In genomic region chr11:3905446-3905845, GRCm38 (mm10) we compare ENCODE assay signal across 36 mouse cellular contexts. TPM values are rescaled to one million over a fixed set of nuclear protein-coding genes. Genes with fewer than 3 reads are reported as not detected.
DNase-seq lines count a peak whose midpoint lies in the region; ATAC-seq lines count a peak whose summit lies in the region.
"Had no signal": no experiment of that assay in that cellular context is flagged by ENCODE, and none has a peak within 500 bp of the region (broad histone marks: within the 10 kb centered on the region; RNA-seq: fewer than 3 reads in every experiment).

No protein-coding gene starts in this region.

- no peaks in the 10 kb centered on the region for H3K27me3 ChIP-seq in midbrain, embryonic 16.5 days (ENCODE audit: control insufficient read depth, insufficient read depth, low read depth, low read length)
- peaks cover 3% of the 10 kb centered on the region; the same call in 1 of the 2 replicates for H3K27me3 ChIP-seq in hindbrain, embryonic 12.5 days
- H3K27me3 ChIP-seq: embryonic facial prominence, embryonic 15.5 days; forebrain, embryonic 13.5 days; limb, embryonic 15.5 days; midbrain, embryonic 13.5 days; neural tube, embryonic 15.5 days had no signal

- H3K27ac ChIP-seq in midbrain, embryonic 16.5 days (ENCODE audit: low read length): no peak overlapping the region
- no peak overlapping the region for H3K27ac ChIP-seq in hindbrain, embryonic 12.5 days
- H3K27ac ChIP-seq: embryonic facial prominence, embryonic 10.5 days; embryonic facial prominence, embryonic 15.5 days; forebrain, embryonic 13.5 days; heart, adult 2 months; limb, embryonic 10.5 days; limb, embryonic 15.5 days; liver, embryonic 13.5 days; macrophage; midbrain, embryonic 13.5 days; neural tube, embryonic 15.5 days had no signal

- peaks cover 10% of the 10 kb centered on the region for H3K36me3 ChIP-seq in midbrain, embryonic 16.5 days (ENCODE audit: control insufficient read depth, insufficient read depth, low read length)
- H3K36me3 ChIP-seq in hindbrain, embryonic 12.5 days: peaks cover 5% of the 10 kb centered on the region; the same call in 1 of the 2 replicates
- H3K36me3 ChIP-seq: embryonic facial prominence, embryonic 10.5 days; limb, embryonic 10.5 days; liver, embryonic 13.5 days had no signal

- peaks cover 20% of the 10 kb centered on the region for H3K4me1 ChIP-seq in midbrain, embryonic 16.5 days (ENCODE audit: control insufficient read depth, insufficient read depth, low read length)
- peaks cover 7% of the 10 kb centered on the region for H3K4me1 ChIP-seq in hindbrain, embryonic 12.5 days
- H3K4me1 ChIP-seq: liver, embryonic 13.5 days had no signal

- no peak overlapping the region for H3K9ac ChIP-seq in midbrain, embryonic 16.5 days (ENCODE audit: low read depth, low read length)
- no peak overlapping the region for H3K9ac ChIP-seq in hindbrain, embryonic 12.5 days
- H3K9ac ChIP-seq: embryonic facial prominence, embryonic 15.5 days; forebrain, embryonic 13.5 days; limb, embryonic 15.5 days; liver, embryonic 13.5 days; midbrain, embryonic 13.5 days; neural tube, embryonic 15.5 days had no signal

- H3K4me2 ChIP-seq in midbrain, embryonic 16.5 days (ENCODE audit: low read length): no peak overlapping the region
- H3K4me2 ChIP-seq in hindbrain, embryonic 12.5 days (replicated peaks): no peak overlapping the region
- H3K4me2 ChIP-seq: embryonic facial prominence, embryonic 15.5 days; forebrain, embryonic 13.5 days; limb, embryonic 15.5 days; liver, embryonic 13.5 days; midbrain, embryonic 13.5 days; neural tube, embryonic 15.5 days had no signal

- H3K4me3 ChIP-seq in midbrain, embryonic 16.5 days (ENCODE audit: low read depth, low read length): no peak overlapping the region
- H3K4me3 ChIP-seq in hindbrain, embryonic 12.5 days: no peak overlapping the region
- H3K4me3 ChIP-seq: embryonic facial prominence, embryonic 10.5 days; embryonic facial prominence, embryonic 15.5 days; forebrain, embryonic 13.5 days; heart, adult 2 months; limb, embryonic 10.5 days; limb, embryonic 15.5 days; liver, embryonic 13.5 days; midbrain, embryonic 13.5 days; neural tube, embryonic 15.5 days had no signal

- no peaks in the 10 kb centered on the region for H3K9me3 ChIP-seq in midbrain, embryonic 16.5 days (replicated peaks; ENCODE audit: control insufficient read depth, low read length, poor library complexity, severe bottlenecking)
- no peaks in the 10 kb centered on the region for H3K9me3 ChIP-seq in hindbrain, embryonic 12.5 days (replicated peaks)
- H3K9me3 ChIP-seq: embryonic facial prominence, embryonic 10.5 days; embryonic facial prominence, embryonic 15.5 days; forebrain, embryonic 13.5 days; limb, embryonic 10.5 days; limb, embryonic 15.5 days; liver, embryonic 13.5 days; midbrain, embryonic 13.5 days; neural tube, embryonic 15.5 days had no signal

- 73% methylated on average over 1 of the region's 1 CpGs for WGBS in midbrain, embryonic 16.5 days
- 79% methylated on average over 1 of the region's 1 CpGs for WGBS in hindbrain, embryonic 12.5 days

- peak; percentile 35 for DNase-seq in adrenal gland, postnatal 10 days
- no peak for DNase-seq in adrenal gland, adult 18-20 months (ENCODE audit: low spot score in 2 of 2)
- DNase-seq in 3T3-L1 (ENCODE audit: low read depth, low spot score) (peak; percentile 80), MN1 (ENCODE audit: low spot score) (peak; percentile 27)
- peak; percentile 39 for DNase-seq in adrenal gland, postnatal 14 days
- no peak for DNase-seq in yolk sac, embryonic 10.5 days (ENCODE audit: low spot score)
- DNase-seq: cerebellum, adult 2 months; cerebellum, postnatal 14 days; heart, adult 2 months; heart, postnatal 14 days; kidney, adult 8-10 months; kidney, postnatal 10 days; layer of hippocampus, adult 9-11 months; liver, embryonic 13.5 days; lung, adult 18-20 months; retina, postnatal 1 day; right cerebral cortex, postnatal 25 days; spleen, adult 18-20 months; thymus, adult 2 months; thymus, postnatal 36 days had no signal

- no peak for ATAC-seq in midbrain, embryonic 16.5 days
- ATAC-seq in hindbrain, embryonic 12.5 days (ENCODE audit: low FRiP score): no peak
- ATAC-seq: forebrain, embryonic 13.5 days; intestine, embryonic 16.5 days; lung, postnatal 0 days; midbrain, embryonic 13.5 days had no signal

RNA-seq across cellular contexts. Expression of gene Slc35e4, which starts 9.0 kb away (rescaled TPM):
- total RNA-seq in adrenal gland, postnatal 10 days (2021): 1 to 10 TPM; 3.7 to 4.6 TPM
- 1 to 10 TPM; 4.2 to 8.5 TPM for total RNA-seq in adrenal gland, adult 18-20 months (2021)
- 3.4 and 5.4 TPM in 2 replicates for total RNA-seq in adrenal gland, postnatal 14 days (2021)
- polyA plus RNA-seq in midbrain, embryonic 16.5 days (2015; fragmentation: Nextera tagmentation; extraction: Ambion mirVana): 17.4 and 20.7 TPM in 2 replicates
- polyA plus RNA-seq in hindbrain, embryonic 12.5 days (2016; fragmentation: Nextera tagmentation; extraction: Ambion mirVana): 7.6 and 7.9 TPM in 2 replicates

RNA-seq across cellular contexts. Expression of gene Dusp18, which starts 10.4 kb away (rescaled TPM):
- total RNA-seq in adrenal gland, postnatal 10 days (2021): 1 to 10 TPM; 4.6 to 5.2 TPM
- total RNA-seq in adrenal gland, adult 18-20 months (2021): 1 to 10 TPM; 3.5 to 5.2 TPM
- 4.3 and 5.2 TPM in 2 replicates for total RNA-seq in adrenal gland, postnatal 14 days (2021)
- polyA plus RNA-seq in midbrain, embryonic 16.5 days (2015; fragmentation: Nextera tagmentation; extraction: Ambion mirVana): 43.5 and 48.4 TPM in 2 replicates
- 27.7 and 29.1 TPM in 2 replicates for polyA plus RNA-seq in hindbrain, embryonic 12.5 days (2016; fragmentation: Nextera tagmentation; extraction: Ambion mirVana)
- total RNA-seq: megakaryocyte-erythroid progenitor cell, adult 5-6 weeks had no signal

RNA-seq across cellular contexts. Expression of gene 4921536K21Rik, which starts 10.5 kb away (rescaled TPM):
- total RNA-seq in adrenal gland, postnatal 10 days (2021): under 1 TPM; 0.55 to 0.63 TPM
- under 1 TPM; 0.53 to 0.74 TPM for total RNA-seq in adrenal gland, adult 18-20 months (2021)
- 0.59 and 0.83 TPM in 2 replicates for total RNA-seq in adrenal gland, postnatal 14 days (2021)
- polyA plus RNA-seq in midbrain, embryonic 16.5 days (2015; fragmentation: Nextera tagmentation; extraction: Ambion mirVana): 0.80 and 0.87 TPM in 2 replicates
- polyA plus RNA-seq in hindbrain, embryonic 12.5 days (2016; fragmentation: Nextera tagmentation; extraction: Ambion mirVana): 0.72 and 0.82 TPM in 2 replicates
- total RNA-seq: monocyte, adult 5-6 weeks had no signal
- polyA plus RNA-seq: heart, embryonic 14.5 days; liver, embryonic 13.5 days had no signal

RNA-seq across cellular contexts. Expression of gene Tcn2, which starts 26.5 kb away (rescaled TPM):
- total RNA-seq in adrenal gland, postnatal 10 days (2021): 100 to 1,000 TPM in 1 of 2 experiments, 10 to 100 TPM in 1; 91.7 to 108 TPM
- total RNA-seq in adrenal gland, adult 18-20 months (2021): 100 to 1,000 TPM; 113 to 133 TPM
- total RNA-seq in adrenal gland, postnatal 14 days (2021): 107 and 112 TPM in 2 replicates
- polyA plus RNA-seq in midbrain, embryonic 16.5 days (2015; fragmentation: Nextera tagmentation; extraction: Ambion mirVana): 19.5 and 20.8 TPM in 2 replicates
- polyA plus RNA-seq in hindbrain, embryonic 12.5 days (2016; fragmentation: Nextera tagmentation; extraction: Ambion mirVana): 34.1 and 35.3 TPM in 2 replicates

RNA-seq across cellular contexts. Expression of gene Osbp2, which starts 41.7 kb away (rescaled TPM):
- total RNA-seq in adrenal gland, postnatal 10 days (2021): 1 to 10 TPM; 1.9 to 2.4 TPM
- 1 to 10 TPM; 2.9 to 6.6 TPM for total RNA-seq in adrenal gland, adult 18-20 months (2021)
- 1.9 and 2.1 TPM in 2 replicates for total RNA-seq in adrenal gland, postnatal 14 days (2021)
- polyA plus RNA-seq in midbrain, embryonic 16.5 days (2015; fragmentation: Nextera tagmentation; extraction: Ambion mirVana): 35.7 and 40.9 TPM in 2 replicates
- polyA plus RNA-seq in hindbrain, embryonic 12.5 days (2016; fragmentation: Nextera tagmentation; extraction: Ambion mirVana): 7.0 and 8.8 TPM in 2 replicates
- total RNA-seq: megakaryocyte-erythroid progenitor cell, adult 5-6 weeks; MEL; monocyte, adult 5-6 weeks had no signal

Comparison
In these comparisons a context has a peak if more than half of its experiments do, and no peak if none do; other contexts are left out.
1. DNase-seq: peak in adrenal gland, postnatal 10 days (single experiment), 3T3-L1 (single experiment), MN1 (single experiment) and adrenal gland, postnatal 14 days (single experiment); none in adrenal gland, adult 18-20 months (0 of 2) and yolk sac, embryonic 10.5 days (single experiment).